In genomic region chr13:91462395-91462794, GRCm38 (mm10) we compare ENCODE assay signal across 9 mouse cellular contexts. TPM values are rescaled to one million over a fixed set of nuclear protein-coding genes. Genes with fewer than 3 reads are reported as not detected.
DNase-seq lines count a peak whose midpoint lies in the region; ATAC-seq lines count a peak whose summit lies in the region.
"Had no signal": no experiment of that assay in that cellular context is flagged by ENCODE, and none has a peak within 500 bp of the region (broad histone marks: within the 10 kb centered on the region; RNA-seq: fewer than 3 reads in every experiment).

No protein-coding gene starts in this region.

- H3K9me3 ChIP-seq in erythroblast, embryonic 14.5 days (ENCODE audit: control insufficient read depth, low read length): no peaks in the 10 kb centered on the region
- no peaks in the 10 kb centered on the region for H3K9me3 ChIP-seq in embryonic facial prominence, embryonic 14.5 days (ENCODE audit: control insufficient read depth, low read length)
- H3K9me3 ChIP-seq in limb, embryonic 13.5 days: no peaks in the 10 kb centered on the region

- peaks cover 73% of the 10 kb centered on the region for H3K4me1 ChIP-seq in erythroblast, embryonic 14.5 days (ENCODE audit: control insufficient read depth)
- H3K4me1 ChIP-seq in embryonic facial prominence, embryonic 14.5 days (ENCODE audit: control insufficient read depth, insufficient read depth, low read length): peaks cover 19% of the 10 kb centered on the region
- H3K4me1 ChIP-seq in limb, embryonic 13.5 days: peaks cover 28% of the 10 kb centered on the region

- peak overlapping the region; percentile 96 for H3K4me3 ChIP-seq in erythroblast, embryonic 14.5 days (replicated peaks)
- peak overlapping the region; percentile 93 for H3K4me3 ChIP-seq in embryonic facial prominence, embryonic 14.5 days (ENCODE audit: low read depth, low read length)
- H3K4me3 ChIP-seq in limb, embryonic 13.5 days: peak overlapping the region; percentile 94

- 4% methylated on average over 1 of the region's 2 CpGs for WGBS in embryonic facial prominence, embryonic 14.5 days
- 3% methylated on average over 1 of the region's 2 CpGs for WGBS in limb, embryonic 13.5 days

- ATAC-seq in erythroblast, adult 5-6 weeks (replicated peaks; ENCODE audit: low FRiP score, poor library complexity, severe bottlenecking): no peak
- no peak for ATAC-seq in embryonic facial prominence, embryonic 14.5 days (ENCODE audit: low read depth)
- no peak for ATAC-seq in limb, embryonic 13.5 days (ENCODE audit: low FRiP score, low read depth)

- H3K27ac ChIP-seq in embryonic facial prominence, embryonic 14.5 days (replicated peaks; ENCODE audit: low read depth, low read length): peak overlapping the region; percentile 97
- peak overlapping the region; percentile 96; the same call in 1 of the 2 replicates for H3K27ac ChIP-seq in limb, embryonic 13.5 days

- no peaks in the 10 kb centered on the region for H3K27me3 ChIP-seq in erythroblast, embryonic 14.5 days (ENCODE audit: control insufficient read depth)
- no peaks in the 10 kb centered on the region for H3K27me3 ChIP-seq in embryonic facial prominence, embryonic 14.5 days (replicated peaks; ENCODE audit: control insufficient read depth, insufficient read depth, low read length)
- H3K27me3 ChIP-seq in limb, embryonic 13.5 days: no peaks in the 10 kb centered on the region
- H3K27me3 ChIP-seq: Patski had no signal

- DNase-seq in 416B (ENCODE audit: low read depth): peak; percentile 79
- DNase-seq in embryonic facial prominence, embryonic 14.5 days (ENCODE audit: low spot score): peak; percentile 40
- DNase-seq in thymus, postnatal 4 days: peak; percentile 32
- DNase-seq in ovary, adult 18-20 months (ENCODE audit: low spot score): no peak
- DNase-seq in spleen, postnatal 14 days (ENCODE audit: low spot score in 2 of 2): no peak

- no peaks in the 10 kb centered on the region; the same call in 1 of the 2 replicates for H3K36me3 ChIP-seq in erythroblast, embryonic 14.5 days (ENCODE audit: control insufficient read depth)
- no peaks in the 10 kb centered on the region for H3K36me3 ChIP-seq in embryonic facial prominence, embryonic 14.5 days (ENCODE audit: control insufficient read depth, insufficient read depth, low read length)
- no peaks in the 10 kb centered on the region for H3K36me3 ChIP-seq in limb, embryonic 13.5 days

- peak overlapping the region; percentile 73 for H3K4me2 ChIP-seq in embryonic facial prominence, embryonic 14.5 days (ENCODE audit: low read depth, low read length)
- H3K4me2 ChIP-seq in limb, embryonic 13.5 days (replicated peaks): peak overlapping the region; percentile 79

- peak overlapping the region; percentile 96 for H3K9ac ChIP-seq in embryonic facial prominence, embryonic 14.5 days (ENCODE audit: low read depth, low read length)
- peak overlapping the region; percentile 100 for H3K9ac ChIP-seq in limb, embryonic 13.5 days

RNA-seq across cellular contexts. Expression of gene Ssbp2, which starts 2.3 kb away (rescaled TPM):
- 2.5 and 3.2 TPM in 2 replicates for polyA plus RNA-seq in erythroblast, embryonic 14.5 days (2012)
- total RNA-seq in erythroblast, adult 5-6 weeks (2015; ENCODE audit: low replicate concordance): 13.8 and 16.1 TPM in 2 replicates
- 21.4 and 34.3 TPM in 2 replicates for total RNA-seq in erythroblast, adult 5-6 weeks (2017; ENCODE audit: low replicate concordance)
- 148 and 167 TPM in 2 replicates for polyA plus RNA-seq in embryonic facial prominence, embryonic 14.5 days (2014; fragmentation: Nextera tagmentation; extraction: Ambion mirVana)
- polyA plus RNA-seq in limb, embryonic 13.5 days (2015; fragmentation: Nextera tagmentation; extraction: Ambion mirVana): 225 and 256 TPM in 2 replicates

Comparison
In these comparisons a context has a peak if more than half of its experiments do, and no peak if none do; other contexts are left out.
1. DNase-seq: peak in 416B (single experiment), embryonic facial prominence, embryonic 14.5 days (single experiment) and thymus, postnatal 4 days (single experiment); none in ovary, adult 18-20 months (single experiment) and spleen, postnatal 14 days (0 of 2).
2. RNA of gene Ssbp2, which starts 2.3 kb away (polyA plus RNA-seq): 225 to 256 TPM in limb, embryonic 13.5 days and 148 to 167 TPM in embryonic facial prominence, embryonic 14.5 days; 2.5 to 3.2 TPM in erythroblast, embryonic 14.5 days; every median in the first group is over 10 times any median in the second.
3. Peak in every context shown above with its lines, with median percentiles within 50 percentile points of each other: H3K4me3 ChIP-seq.